Mouse (Mus musculus): Measurements from ENCODE around the gene Sft2d1.
"Not testable (repeated sequence)": the region's sequence is repeated elsewhere in the genome, so short reads cannot be mapped to it uniquely, and the experiment has no call there.

The Sft2d1 gene

DNA sequence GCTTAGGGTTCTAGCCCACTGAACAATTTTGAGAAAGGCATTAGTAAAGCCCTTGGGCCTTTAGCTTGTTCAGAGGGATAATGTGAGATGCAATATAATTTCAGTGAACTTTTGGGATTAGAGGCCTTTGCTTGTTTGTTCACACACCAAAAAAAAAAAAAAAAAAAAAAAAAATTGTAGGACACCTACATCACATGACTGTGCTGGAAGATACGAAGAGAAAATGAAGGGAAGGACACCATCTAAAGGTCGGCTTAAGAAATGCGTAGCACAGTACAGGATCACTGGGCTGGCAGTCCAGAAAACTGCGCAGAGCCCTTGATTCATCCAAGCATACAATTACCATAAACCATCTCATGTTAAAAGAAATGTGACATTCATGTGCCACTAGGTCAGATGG lies 9.4 kb upstream of the Sft2d1 start:
- DNase-seq (ENCODE audit: low read depth in 2 of 2, low spot score in 2 of 2) = no peak

DNA sequence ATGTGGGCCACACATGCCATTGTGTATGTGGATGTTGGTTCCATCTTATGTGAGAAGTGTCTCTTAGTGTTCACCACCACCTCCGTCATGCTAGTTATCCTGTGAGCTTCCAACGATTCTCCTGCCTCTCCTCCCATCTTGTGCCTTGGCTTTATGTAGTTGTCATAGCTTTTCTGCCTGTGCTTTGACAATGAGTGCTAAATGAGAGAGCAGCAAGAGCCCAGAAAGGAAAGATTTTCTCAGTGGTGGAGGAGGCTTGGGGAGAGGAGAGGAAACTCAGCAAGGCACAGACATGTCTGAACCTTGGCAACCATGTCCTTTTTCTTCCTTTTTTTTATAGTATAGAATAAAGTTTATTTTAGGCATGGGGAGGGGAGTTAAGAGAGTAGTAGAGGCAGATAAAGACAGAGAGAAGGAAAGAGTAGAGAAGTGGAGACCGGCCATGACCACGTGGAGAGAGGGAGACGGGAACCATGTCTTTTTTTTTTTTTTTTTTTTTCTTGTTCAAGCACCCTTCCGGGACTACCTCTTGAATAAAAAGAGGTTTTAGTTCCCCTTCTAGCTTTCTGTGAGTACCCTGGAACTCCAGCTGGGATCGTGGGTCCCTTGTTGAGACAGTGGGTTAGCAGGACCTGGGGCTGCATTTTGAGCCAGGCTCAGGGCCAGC lies 8.0 kb upstream of the Sft2d1 start:
- no peak for DNase-seq (ENCODE audit: low read depth in 2 of 2, low spot score in 2 of 2)

DNA sequence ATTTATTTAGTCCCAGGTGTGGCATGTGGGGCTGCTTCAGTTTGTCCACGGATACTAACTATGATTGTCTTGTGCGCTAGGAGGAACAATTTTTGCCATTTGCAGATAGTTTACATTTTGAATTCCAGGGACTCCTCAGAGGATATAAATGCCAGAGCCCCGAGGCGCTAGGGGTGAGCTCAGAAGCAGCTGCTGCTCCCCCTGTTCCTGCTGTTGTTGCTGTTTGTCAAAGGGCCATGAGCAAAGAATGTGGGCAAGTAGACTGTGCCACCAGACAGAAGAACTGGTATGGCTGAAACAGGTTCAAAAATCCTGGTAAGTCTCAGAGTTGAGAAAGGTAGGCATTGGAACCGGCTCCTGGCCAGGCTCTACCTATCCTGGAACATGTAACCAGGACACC lies 7.2 kb upstream of the Sft2d1 start:
- no peak for DNase-seq (ENCODE audit: low read depth in 2 of 2, low spot score in 2 of 2)

DNA sequence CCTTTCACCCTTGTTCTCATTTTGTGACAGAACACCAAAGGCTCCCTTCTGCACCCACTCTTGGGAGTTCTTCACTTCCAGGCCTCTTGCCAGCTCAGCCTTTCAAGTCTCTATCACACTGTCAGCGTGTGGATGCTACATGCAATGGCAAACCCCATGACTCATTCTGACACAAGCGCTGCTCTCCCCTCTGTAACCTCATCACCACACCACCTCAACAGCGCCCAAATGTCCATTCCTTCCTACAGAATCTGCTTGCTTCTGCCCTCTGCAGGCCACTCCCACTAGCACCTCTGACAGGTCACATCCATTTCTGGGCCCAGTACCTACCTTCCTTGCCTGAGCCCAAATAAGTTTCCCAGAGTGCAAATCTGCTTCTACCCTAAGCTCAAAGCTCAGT lies 5.1 kb upstream of the Sft2d1 start:
- DNase-seq (ENCODE audit: low read depth in 2 of 2, low spot score in 2 of 2) = no peak

DNA sequence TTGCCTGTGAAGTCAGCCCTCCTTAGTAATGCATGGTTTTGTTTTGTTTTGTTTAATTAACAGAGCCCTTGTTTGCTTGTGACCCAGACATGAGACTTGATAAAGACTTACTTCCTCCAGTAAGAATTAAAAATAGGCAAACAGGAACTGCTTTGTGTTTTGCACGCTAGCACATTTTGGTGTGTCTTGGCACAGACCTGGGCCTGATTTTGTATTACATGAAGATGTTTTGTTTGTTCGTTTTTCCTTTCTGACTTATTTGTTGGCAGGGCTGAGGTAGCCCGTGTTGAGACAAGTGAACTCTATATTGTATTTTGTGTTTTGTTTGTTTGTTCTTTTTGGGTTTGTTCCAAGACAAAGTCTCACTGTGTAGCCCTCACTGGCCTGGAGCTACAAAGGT lies 849 bp downstream of the Sft2d1 start:
- DNase-seq (ENCODE audit: low read depth in 2 of 2, low spot score in 2 of 2) = no peak

DNA sequence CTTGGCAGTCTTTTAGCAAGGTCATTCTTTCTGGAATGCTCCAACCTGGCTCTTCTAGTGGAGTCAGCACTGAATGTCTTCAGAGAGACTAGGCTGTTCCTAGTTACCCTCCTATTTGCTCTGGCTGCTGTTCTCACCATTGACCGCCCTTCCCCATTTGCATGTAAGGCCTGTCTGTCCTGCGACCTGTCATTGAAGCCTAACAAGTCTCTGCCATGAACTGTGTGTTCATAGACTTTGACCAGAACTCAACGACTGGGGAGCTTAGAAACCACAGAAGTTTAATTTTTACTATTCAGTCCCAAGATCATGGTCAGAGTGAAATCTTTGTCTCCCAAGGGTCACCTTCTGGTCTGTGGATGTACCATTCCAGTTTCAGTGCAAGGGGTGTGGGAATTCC lies 3.1 kb downstream of the Sft2d1 start:
- DNase-seq (ENCODE audit: low read depth in 2 of 2, low spot score in 2 of 2) = no peak

DNA sequence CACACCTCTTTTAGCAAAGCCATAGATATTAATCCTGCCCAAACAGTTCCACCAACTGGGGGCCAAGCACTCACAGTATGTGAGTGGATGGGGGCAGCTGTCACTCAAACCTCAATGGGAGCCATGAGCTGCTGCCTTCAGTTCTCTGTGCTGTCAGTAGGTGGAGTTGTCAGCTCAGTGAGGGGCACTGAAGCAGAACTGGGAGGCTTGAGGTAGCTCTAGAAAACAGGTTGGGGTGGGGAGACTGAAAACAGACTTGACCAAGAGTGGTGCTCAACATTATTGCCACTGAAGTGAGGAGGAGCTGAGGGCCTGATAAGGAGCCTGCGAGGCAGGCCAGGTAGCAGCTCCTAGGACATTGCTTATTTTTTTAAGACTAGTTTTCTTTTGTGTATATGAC lies 5.3 kb downstream of the Sft2d1 start:
- peak in 1 of 2 experiments; percentile 21 for DNase-seq (ENCODE audit: low read depth in 2 of 2, low spot score in 2 of 2)

DNA sequence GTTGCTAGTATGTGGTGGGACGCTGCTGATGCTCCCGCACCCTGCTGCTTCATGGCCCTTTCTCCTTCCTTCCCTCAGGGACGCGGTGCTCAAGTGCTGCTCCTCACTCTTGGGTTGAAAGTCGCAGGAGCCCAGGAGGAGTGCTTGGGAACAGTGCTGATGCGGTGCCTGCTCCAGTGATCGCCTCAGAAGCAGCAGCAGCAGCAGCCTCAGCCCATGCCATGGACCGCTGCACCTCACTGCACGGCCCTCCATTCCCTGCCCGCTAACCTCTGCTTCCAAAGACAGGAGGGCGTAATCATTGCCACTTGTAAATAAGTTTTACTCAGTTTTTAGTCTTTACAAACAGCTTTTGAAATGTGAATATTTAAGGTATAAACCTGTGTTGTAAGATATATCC lies 16.0 kb downstream of the Sft2d1 start:
- not testable (repeated sequence) for DNase-seq (ENCODE audit: low read depth in 2 of 2, low spot score in 2 of 2)

DNA sequence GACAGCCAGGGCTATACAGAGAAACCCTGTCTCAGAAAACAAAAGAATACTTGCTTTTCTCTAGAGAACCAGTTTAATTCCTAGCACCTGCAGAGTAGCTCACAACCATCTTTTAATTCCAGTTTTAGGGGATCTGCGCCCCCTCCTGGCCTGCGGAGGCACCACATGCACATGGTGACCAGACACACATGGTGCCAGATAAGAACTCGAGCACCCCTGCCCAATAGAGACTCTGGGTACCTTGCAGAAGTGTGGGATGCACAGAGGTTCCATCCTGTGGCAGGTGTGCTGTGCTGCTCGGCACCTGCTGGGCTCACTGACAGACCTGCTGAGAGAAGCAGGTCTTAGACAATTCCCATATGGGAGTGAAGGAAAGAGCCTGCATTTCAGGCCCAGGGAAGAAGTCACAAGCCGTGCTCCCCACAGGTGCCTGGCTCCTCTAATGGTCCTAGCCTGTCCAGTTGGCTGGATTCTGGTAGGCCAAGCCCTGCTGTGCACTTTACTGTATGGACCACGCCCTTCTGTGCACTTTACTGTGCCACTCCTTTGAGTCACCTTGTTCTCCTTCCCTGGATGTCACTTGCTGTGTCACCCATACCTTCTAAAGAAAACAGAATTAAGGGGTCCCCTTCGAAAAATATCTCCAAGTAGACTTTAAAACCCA lies 17.7 kb downstream of the Sft2d1 start:
- DNase-seq (ENCODE audit: low read depth in 2 of 2, low spot score in 2 of 2) = no peak

DNA sequence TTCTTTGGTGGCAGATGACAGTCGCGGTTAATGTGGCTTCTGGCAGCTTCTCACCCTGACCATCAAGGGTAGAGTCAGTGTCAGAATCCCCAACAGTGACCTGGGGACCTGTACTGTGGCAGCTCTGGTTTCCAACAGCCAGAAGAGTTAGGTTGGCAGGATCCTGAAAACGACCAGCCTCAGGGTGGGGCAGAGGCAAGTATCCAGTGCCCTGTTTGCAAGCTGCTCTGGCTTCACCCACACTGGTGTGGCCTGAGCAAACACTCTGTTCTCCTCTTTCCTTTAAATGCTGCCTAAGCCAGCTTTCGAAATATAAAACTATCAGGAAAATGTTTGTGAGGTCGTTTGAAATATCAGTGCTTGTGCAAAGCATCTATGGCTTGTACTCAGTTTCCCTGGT lies 19.7 kb downstream of the Sft2d1 start:
- DNase-seq (ENCODE audit: low read depth in 2 of 2, low spot score in 2 of 2) = no peak

DNA sequence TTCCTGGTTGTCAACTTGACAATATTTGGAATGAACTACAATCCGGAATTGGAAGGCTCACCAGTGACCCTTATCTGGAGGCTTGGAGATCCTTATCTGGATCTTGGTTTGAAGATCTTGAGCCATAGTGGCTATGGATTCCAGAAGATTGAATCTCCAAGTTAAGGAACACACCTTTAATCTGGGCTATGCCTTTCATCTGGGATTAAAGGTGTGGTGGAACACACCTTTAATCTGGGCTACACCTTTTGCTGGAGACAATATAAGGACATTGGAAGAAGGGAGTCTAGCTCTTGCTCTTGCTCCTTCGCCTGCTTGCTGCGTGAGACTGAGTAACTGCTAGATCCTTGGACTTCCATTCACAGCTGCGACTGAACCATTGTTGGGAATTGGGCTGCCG lies 26.3 kb downstream of the Sft2d1 start, which contains the start of gene Prr18:
Prr18 (plus strand) TSS at position 301 of the 400 bp plus-strand sequence.
- not testable (repeated sequence) for DNase-seq (ENCODE audit: low read depth in 2 of 2, low spot score in 2 of 2)

DNA sequence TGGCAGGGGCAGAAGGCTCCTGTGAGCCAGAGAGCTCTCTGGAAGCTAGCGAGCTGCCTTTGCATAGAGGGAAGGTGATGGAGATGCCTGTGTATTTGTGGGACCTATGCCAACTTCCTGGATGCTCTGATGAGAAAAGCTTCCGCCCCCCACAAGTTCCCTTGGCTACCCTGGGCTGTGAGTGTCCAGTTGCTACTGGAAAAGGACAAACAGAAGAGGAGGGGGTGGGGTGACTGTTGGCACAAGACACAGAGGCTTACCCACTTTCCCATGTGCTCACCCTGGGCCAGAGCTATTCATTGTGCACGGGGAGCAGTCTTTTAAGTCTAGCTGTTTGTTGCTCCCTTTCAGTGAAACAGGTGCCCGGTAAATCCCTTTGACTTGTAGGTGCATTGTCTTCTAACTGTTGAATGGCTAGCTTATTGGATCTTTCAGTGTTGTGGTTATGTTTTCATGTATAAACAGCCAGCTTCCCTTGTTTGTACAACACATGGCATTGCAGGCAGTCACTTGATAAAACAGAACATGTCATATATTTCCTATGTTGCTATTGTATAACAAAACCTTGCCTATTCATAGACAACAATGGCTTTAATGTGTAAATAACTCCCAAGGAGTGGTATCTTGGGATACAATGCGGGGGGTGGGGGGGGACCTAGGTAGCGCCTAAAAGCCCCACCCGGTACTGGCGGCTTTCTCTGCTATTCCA lies 28.9 kb downstream of the Sft2d1 start:
- DNase-seq (ENCODE audit: low read depth in 2 of 2, low spot score in 2 of 2) = no peak

DNA sequence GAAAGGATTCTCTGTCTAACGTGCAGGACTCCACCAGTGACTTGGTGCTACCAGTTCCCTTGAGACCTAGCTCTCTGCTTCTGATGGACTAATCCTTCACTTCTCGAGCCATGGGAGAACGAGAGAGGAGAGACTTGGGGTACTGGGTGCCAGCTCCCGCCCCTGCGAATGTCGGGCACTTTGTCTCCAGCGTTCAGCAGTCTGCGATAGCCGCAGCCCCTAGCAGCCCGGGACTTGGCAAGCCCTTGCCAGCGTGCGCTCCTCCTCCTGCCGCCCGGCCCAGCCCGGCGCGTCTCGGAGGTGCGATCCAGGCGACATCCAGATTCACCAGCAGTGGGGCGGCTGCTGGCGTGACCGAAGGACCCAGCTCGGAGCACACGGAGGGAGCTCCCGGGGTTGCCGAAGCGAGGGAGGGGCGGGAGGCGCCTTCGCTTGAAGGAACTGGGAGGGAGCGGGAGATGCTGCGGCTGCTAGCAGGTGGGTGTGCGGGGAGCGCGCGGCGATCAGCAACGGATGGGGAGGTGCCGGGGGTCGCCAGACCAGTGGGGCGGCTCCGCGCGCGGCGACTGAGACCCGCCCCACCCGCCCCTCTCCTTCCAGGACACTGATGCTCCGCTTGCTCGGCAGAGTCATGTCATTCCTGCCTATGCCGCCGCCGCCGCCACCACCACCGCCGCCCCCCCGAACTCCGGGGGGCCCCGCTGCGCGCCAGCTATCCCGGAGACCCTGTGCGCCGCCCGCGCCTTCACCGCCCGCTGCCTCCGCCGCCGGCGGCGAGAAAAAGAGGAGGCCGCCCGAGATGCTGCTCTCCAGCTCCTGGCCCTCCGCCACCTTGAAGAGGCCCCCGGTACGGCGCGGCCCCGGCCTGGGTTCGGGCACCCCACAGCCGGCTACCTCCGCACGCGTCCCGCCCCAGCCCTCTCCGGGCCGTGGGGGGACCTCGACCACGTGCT lies 29.8 kb downstream of the Sft2d1 start:
- no peak for DNase-seq (ENCODE audit: low read depth in 2 of 2, low spot score in 2 of 2)

DNA sequence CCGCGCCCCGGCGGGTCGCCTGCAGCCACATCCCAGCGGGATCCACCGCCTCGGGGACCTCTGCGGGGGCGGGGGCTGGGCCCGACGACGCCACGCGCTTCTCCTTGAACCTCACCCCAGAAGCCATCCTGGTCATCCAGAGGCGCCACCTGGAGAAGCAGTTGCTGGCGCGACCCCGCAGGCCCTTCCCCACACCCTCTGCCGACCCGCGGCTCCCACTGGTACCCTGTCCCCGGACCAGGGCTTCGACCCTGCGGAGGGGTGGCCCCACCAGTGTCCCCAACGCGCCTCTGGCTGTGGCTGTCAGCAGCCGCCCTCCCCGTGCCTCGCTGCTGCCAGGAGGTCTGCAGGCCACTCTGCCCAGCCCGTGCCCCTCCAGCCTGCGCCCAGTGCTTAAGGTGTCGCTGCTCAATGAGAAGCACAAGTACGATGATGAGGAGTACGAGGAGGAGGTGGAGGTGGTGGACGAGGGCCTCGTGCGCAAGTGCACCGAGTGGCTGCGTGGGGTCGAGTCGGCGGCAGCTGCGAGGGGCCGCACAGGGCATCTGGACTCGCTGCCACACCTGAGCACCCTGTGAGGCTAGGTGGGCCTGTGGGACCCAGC lies 30.6 kb downstream of the Sft2d1 start:
- no peak for DNase-seq (ENCODE audit: low read depth in 2 of 2, low spot score in 2 of 2)

DNA sequence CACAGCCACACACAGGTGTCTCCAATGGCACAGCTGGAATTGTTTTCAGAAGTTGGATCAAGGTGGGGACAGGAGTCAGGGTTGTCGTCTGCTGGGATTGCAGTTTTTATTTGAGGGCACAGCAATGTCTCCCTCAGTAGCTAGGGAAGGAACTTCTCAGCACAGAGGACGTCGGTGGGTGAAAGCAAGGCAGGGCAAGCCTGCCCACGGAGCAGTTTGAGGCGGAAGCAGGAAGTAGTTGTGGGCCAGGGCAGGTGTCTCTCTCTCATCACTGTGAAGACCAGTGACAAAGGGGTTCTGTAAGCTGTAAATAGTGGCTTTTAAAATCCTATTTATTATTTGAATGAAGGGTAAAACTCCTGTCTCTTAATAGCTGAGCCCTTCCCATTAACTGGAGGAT lies 31.8 kb downstream of the Sft2d1 start:
- no peak for DNase-seq (ENCODE audit: low read depth in 2 of 2, low spot score in 2 of 2)

DNA sequence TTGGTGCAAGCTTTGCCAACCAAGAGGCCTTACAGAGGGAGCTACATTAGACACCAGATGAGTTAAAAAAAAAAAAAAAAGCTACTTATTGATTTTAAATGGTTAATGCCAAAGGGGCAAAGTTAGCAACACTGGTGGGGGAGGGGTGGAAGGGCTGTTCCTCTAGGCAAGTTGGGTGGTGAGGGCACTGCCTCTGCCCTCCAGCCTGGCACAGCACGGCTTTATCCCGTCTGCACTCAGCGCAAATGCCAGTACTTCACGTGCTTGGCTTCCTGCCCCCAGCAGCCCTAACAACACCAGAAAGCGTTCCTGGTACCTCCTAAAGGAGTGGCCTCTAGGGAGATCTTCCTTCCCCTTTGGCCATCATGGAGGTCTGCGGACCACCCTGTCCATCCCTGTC lies 32.5 kb downstream of the Sft2d1 start:
- no peak for DNase-seq (ENCODE audit: low read depth in 2 of 2, low spot score in 2 of 2)

DNA sequence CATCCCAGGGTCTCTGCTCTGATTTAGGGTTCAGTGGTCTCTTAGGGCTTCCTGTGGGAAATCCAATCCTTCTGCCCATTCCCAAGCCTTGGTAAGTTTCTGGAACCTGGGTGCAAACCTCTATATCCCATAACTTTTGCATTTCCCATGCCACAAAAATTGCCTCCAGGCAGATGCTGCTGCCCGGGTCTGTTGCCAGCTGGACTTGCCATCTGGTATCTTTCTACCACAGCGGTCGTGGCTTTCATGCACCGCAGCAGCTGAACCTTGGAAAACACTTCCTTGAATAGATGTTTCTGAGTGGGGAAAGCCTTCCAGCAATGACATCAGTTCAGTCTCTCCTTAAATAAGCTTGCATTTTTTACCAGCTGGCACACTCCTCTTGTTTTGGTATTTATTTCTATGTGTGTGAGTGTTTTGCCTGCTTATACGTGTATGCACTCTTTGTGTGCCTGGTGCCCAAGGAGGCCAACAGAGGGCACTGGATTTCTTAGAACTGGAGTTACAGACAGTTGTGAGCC lies 36.9 kb downstream of the Sft2d1 start:
- no peak for DNase-seq (ENCODE audit: low read depth in 2 of 2, low spot score in 2 of 2)

DNA sequence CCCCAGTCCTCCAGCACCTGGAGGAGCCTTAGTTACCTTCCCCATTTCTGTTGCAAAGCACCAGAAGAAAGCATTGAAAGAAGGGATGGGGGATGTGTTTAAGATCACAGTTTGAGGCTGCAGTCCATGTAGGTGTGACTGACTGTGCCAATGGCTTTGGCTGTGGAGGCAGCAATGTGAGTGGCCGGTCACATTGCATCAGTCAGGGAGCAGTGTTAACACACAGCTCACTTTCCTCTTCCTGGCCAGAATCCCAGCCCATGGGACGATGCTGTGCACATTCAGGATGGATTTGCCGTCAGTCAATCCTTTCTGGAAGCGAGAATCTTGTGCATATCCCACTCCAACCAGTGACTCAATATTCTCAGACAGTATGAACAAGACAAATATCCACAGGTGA lies 38.0 kb downstream of the Sft2d1 start:
- no peak for DNase-seq (ENCODE audit: low read depth in 2 of 2, low spot score in 2 of 2)

DNA sequence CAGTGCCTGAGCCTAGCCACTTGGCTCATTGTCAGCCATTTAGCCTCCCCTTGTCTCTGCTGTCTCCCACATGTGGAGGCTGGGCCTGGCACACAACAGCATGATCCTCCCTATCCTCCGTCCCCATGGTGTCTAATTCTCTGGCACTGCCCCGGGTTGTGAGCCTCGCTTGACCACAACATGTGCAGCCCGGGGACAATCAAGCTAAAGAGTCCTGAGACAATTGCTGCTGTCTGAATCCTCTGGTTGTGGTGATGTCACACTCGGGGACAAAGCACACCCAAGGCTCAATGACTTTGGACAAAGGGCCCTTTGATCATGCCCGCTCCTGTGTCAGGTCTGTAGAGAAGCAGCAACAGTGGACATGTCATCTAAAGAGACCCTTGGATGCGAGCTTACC lies 40.2 kb downstream of the Sft2d1 start:
- no peak for DNase-seq (ENCODE audit: low read depth in 2 of 2, low spot score in 2 of 2)

DNA sequence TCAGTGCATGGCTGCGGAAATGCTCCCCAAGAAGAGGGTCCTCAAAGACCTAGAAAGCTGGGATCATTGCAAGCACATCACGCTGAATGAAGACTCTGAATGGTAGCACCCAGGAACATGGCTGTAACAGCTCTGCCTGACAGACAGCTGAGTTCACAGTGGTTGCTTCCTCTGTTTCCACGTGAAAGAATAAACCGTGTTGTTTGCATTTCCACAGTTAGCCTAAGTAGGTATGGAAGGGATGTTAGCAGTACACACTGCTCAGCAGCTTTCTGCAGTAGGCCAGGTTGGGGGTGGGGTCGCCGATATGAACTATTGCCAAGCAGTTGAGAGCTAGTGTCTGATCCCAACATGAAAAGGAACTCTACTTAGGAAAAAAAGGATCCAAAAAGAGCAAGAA lies 44.8 kb downstream of the Sft2d1 start, which contains the start of gene T2:
T2 (plus strand) TSS at position 301 of the 400 bp plus-strand sequence.
- DNase-seq (ENCODE audit: low read depth in 2 of 2, low spot score in 2 of 2) = no peak

DNA sequence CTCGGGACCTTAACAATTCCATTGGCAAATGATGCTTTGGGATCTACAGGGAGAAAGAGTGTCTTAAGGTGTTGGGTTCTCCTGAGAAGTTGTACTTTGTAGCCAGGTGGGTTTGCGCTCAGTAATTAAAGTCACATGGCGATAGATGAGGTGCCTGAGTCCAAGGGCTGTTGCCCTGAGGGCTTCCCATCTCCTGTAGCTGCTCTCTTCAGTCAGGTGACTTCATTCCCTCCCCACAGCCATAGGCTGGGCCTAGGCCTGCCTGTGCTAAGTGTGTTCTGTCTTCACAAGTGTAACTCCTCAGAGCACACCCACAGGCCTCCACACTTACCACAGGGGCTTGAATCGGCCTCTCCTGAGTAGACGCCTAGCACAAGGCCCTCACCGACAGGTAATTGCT lies 46.6 kb downstream of the Sft2d1 start:
- DNase-seq (ENCODE audit: low read depth in 2 of 2, low spot score in 2 of 2) = no peak

Measured in CD8-positive naive resting alpha-beta T cell, adult 2 months (primary cell).